Mouse (Mus musculus) neural tube, embryonic 11.5 days (tissue): ENCODE measurements around the gene Ifitm1. TPM values are rescaled to one million over a fixed set of nuclear protein-coding genes. Genes with fewer than 3 reads are reported as not detected.

ENCODE experiments used
- ATAC-seq: fragments of 200-750 bp; cut with Nextera tagmentation; 2 replicates; pipeline ENCODE4 v1.8.0; 2017; ENCODE audit warnings: moderate number of reproducible peaks, mild to moderate bottlenecking, moderate TSS enrichment, moderate library complexity; ENCODE audit not compliant: insufficient read depth, low FRiP score, low TSS enrichment
- DNase-seq: peaks from one replicate; pipeline ENCODE4 v3.0.0-alpha.2; 2015; ENCODE audit warnings: low spot score
- H3K27ac ChIP-seq: fragments of 300-500 bp; sonication (generic); 2 replicates; pipeline ENCODE4 v1.5.1; 2014; ENCODE audit warnings: low read depth, mild to moderate bottlenecking, low read length
- H3K27me3 ChIP-seq: fragments of 300-500 bp; sonication (generic); 2 replicates; pipeline ENCODE4 v1.6.1; 2014; ENCODE audit warnings: mild to moderate bottlenecking, low read length, mixed read lengths; ENCODE audit not compliant: control insufficient read depth, insufficient read depth
- H3K36me3 ChIP-seq: fragments of 300-500 bp; sonication (generic); 2 replicates; pipeline ENCODE4 v1.6.1; 2014; ENCODE audit warnings: mild to moderate bottlenecking, low read length, moderate library complexity, mixed read lengths; ENCODE audit not compliant: control insufficient read depth, insufficient read depth
- H3K4me1 ChIP-seq: fragments of 300-500 bp; sonication (generic); 2 replicates; pipeline ENCODE4 v1.6.1; 2014; ENCODE audit warnings: low read length, mixed read lengths; ENCODE audit not compliant: control insufficient read depth, insufficient read depth
- H3K4me2 ChIP-seq: fragments of 300-500 bp; sonication (generic); 2 replicates; pipeline ENCODE4 v1.6.1; 2014; ENCODE audit warnings: low read depth, mild to moderate bottlenecking, moderate library complexity
- H3K4me3 ChIP-seq: fragments of 300-500 bp; sonication (generic); 2 replicates; pipeline ENCODE4 v1.5.1; 2014; ENCODE audit warnings: low read depth, low read length
- H3K9ac ChIP-seq: fragments of 300-500 bp; sonication (generic); 2 replicates; pipeline ENCODE4 v1.6.1; 2014; ENCODE audit warnings: mild to moderate bottlenecking, low read length
- H3K9me3 ChIP-seq: fragments of 300-500 bp; sonication (generic); 2 replicates; pipeline ENCODE4 v1.6.1; 2016; ENCODE audit warnings: low read length; ENCODE audit not compliant: control insufficient read depth
- WGBS: fragments of 180-500 bp; shearing (Covaris S2); extraction: QIAGEN DNeasy Blood & Tissue Kit; methylation state at CpG from one replicate; pipeline ENCODE4 v1.1.7; 2014; 5-methylcytosine and 5-hydroxymethylcytosine counted together
- polyA plus RNA-seq: library from polyadenylated mRNA; unstranded; fragments of >200 nt; fragmentation: Nextera tagmentation; extraction: Ambion mirVana; gene quantifications from 2 replicates; pipeline ENCODE4 v1.2.1, GENCODE M21; 2014

The Ifitm1 gene
- polyA plus RNA-seq, 1 experiment from 2014 or later = 8.3 TPM

DNA sequence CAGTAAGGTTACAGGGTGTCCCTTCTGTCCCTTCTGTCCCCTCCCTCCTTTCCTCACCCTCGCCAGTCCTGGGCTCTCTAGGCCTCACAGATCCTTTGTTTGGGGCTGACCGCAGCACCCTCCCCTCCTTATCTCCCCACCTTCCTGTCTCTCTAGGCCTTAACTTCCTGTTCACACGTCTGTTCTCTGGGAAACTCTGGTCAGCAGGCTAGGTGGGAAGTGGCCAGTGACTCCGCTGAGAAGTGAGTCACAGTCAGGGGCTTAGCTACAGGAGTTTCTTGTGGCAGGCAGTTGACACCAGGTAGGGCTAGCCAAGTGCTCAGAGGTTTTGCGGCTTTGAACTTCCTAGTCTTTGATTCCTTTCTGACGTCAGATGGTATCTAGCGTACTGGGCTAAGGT lies 20.0 kb upstream of the Ifitm1 start:
- Histone ChIP-seq H3K27ac (no peak overlapping the region), H3K36me3 (peaks cover 2% of the 10 kb centered on the region; the same call in 1 of the 2 replicates), H3K4me1 (peaks cover 9% of the 10 kb centered on the region), H3K27me3 (no peaks in the 10 kb centered on the region), H3K4me3 (no peak overlapping the region), H3K9ac (no peak overlapping the region), H3K4me2 (no peak overlapping the region), H3K9me3 (no peaks in the 10 kb centered on the region)
- ATAC-seq (no peak), DNase-seq (no peak)
- WGBS = 64% methylated on average over 7 of the region's 7 CpGs

DNA sequence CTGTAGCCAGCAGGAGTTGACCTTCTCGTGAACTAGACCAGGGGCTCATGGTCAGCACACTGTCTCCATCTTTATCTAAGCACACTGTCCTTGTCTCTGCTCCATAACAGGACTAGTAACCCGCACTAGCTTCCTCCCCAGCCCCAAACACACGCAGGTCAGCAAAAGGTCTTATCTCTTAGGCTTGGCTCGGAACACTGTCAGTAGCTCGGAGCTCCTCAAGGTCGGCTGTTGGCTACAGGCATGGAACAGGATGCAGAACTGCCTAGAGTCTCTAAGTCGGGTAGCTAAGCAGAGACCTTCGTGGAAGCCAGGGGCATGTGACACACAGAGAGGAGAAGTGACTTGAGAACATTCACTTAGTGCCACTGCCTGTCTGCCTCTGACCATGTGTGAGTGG lies 18.9 kb upstream of the Ifitm1 start:
- Histone ChIP-seq H3K27ac (no peak overlapping the region), H3K36me3 (peaks cover 2% of the 10 kb centered on the region; the same call in 1 of the 2 replicates), H3K9me3 (no peaks in the 10 kb centered on the region), H3K4me3 (no peak overlapping the region), H3K4me2 (no peak overlapping the region), H3K27me3 (no peaks in the 10 kb centered on the region), H3K9ac (no peak overlapping the region), H3K4me1 (0 out of 2 replicates have a peak, but pooled peaks cover 7% of the 10 kb centered on the region)
- 91% methylated on average over 8 of the region's 8 CpGs for WGBS
- no peak for DNase-seq
- ATAC-seq = no peak

DNA sequence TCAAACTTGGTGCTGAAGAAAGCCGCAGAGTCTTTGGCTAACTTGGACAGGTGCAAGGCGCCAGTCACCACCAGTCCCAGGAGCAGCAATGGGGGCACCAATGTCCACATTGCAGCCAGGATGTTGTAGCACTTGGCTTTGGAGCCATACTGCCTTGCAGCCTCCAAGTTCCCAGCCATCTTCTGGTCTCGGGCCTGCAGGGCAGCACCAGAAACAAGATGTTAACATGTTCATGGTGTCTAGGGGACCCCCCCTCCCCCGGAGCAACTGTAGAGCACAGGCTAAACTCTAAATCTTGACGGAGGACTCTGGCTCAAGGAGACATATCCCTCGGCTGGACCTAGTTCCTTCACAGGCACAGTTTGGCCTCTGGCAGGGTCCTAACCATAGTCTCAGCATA lies 17.8 kb upstream of the Ifitm1 start:
- Histone ChIP-seq H3K27me3 (no peaks in the 10 kb centered on the region), H3K4me2 (no peak overlapping the region), H3K36me3 (peaks cover 2% of the 10 kb centered on the region; the same call in 1 of the 2 replicates), H3K4me1 (0 out of 2 replicates have a peak, but pooled peaks cover 7% of the 10 kb centered on the region), H3K9me3 (no peaks in the 10 kb centered on the region), H3K27ac (no peak overlapping the region), H3K4me3 (no peak overlapping the region), H3K9ac (no peak overlapping the region)
- 90% methylated on average over 6 of the region's 6 CpGs for WGBS
- ATAC-seq (no peak), DNase-seq (no peak)

DNA sequence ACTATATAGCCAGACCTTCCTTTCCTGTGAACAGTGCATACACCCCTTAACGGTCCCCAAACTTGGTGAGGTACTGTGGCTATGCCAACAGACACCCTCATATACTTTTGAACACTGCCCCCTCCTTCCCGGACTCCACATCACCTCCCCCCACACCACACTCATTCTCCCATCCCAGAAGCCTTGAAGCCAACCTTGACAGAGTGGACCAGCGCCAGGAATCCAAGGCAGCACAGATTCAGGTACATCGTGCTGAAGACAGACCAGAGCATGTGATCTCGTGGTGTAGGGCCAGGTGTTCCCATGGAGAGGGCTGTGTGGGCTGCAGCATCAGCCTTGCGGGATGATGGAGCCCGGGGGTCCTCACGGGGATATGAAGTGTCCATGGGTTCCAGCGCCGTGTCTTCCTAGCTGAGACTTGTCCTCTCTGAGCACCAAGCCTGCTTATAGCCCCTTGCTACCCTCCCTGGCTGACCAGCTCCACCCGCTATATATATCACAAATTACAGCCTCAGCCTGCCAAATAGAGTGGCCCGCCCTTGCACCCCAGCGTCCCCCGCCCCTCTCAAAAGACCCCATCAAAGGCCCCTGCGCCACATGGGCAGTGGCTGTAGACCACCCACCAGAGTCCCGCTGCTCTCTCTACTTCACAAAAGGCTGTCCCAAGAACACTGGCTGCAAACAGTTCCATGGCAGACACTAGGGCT lies 17.0 kb upstream of the Ifitm1 start, which contains the start of gene Ifitm5:
Gene Ifitm5 (minus strand): TSS at position 468 of the 707 bp plus-strand sequence.
- no peak for ATAC-seq
- Histone ChIP-seq H3K27ac (no peak within 1 kb of the TSS), H3K4me1 (0 out of 2 replicates have a peak, but pooled peaks cover 7% of the 10 kb centered on the region), H3K4me3 (no peak within 1 kb of the TSS), H3K27me3 (no peaks in the 10 kb centered on the region), H3K9me3 (no peaks in the 10 kb centered on the region), H3K36me3 (peaks cover 2% of the 10 kb centered on the region; the same call in 1 of the 2 replicates), H3K9ac (no peak within 1 kb of the TSS), H3K4me2 (no peak within 1 kb of the TSS)
- WGBS = 51% methylated on average over 16 of the region's 16 CpGs
- no peak for DNase-seq

DNA sequence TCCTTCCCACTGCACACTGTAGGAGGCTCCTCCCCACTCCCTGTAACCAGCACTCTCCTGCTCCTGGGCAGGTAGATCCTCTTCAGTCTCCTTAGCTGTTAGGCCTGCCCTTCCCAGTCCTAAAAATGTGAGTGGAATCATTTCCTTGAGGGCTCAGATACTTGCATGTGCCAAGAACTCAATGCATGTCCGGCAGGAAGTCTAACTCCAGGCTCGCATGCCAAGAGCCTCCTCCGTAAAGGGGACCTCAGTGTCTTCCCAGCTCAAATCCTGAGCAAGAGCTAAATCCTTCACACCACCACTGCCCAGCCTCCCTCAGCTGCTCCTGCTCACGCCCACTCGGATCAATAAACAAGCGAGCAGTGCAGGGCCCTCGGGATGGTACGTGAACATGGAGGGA lies 16.0 kb upstream of the Ifitm1 start:
- Histone ChIP-seq H3K9me3 (no peaks in the 10 kb centered on the region), H3K4me3 (no peak overlapping the region), H3K27ac (no peak overlapping the region), H3K4me2 (no peak overlapping the region), H3K4me1 (0 out of 2 replicates have a peak, but pooled peaks cover 7% of the 10 kb centered on the region), H3K27me3 (no peaks in the 10 kb centered on the region), H3K36me3 (peaks cover 2% of the 10 kb centered on the region; the same call in 1 of the 2 replicates), H3K9ac (no peak overlapping the region)
- WGBS = 36% methylated on average over 8 of the region's 8 CpGs
- ATAC-seq = no peak; the same call in none of the 2 replicates
- DNase-seq = no peak

DNA sequence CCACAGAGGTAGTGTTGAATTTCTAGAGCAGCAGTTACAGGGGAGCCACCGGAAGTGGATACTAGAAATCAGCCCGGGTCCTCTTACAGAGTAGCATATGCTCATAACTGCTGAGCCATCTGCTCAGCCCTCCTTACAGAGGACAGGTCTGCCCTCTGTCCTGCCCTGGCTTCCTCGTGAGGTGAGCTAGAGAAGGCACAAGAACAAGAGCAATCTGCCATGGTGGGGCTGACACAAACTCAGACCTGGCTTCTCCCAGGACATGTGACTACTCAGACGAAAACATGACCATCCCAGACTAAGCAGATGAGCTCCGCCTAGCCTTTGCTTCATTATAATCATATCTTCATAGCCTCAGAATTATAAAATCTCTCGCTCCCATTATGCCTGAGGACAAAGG lies 15.3 kb upstream of the Ifitm1 start:
- no peak for DNase-seq
- Histone ChIP-seq H3K27me3 (no peaks in the 10 kb centered on the region), H3K4me2 (no peak overlapping the region), H3K27ac (no peak overlapping the region), H3K9me3 (no peaks in the 10 kb centered on the region), H3K4me1 (0 out of 2 replicates have a peak, but pooled peaks cover 7% of the 10 kb centered on the region), H3K9ac (no peak overlapping the region), H3K36me3 (peaks cover 2% of the 10 kb centered on the region; the same call in 1 of the 2 replicates), H3K4me3 (no peak overlapping the region)
- no peak for ATAC-seq
- WGBS = 68% methylated on average over 6 of the region's 6 CpGs

DNA sequence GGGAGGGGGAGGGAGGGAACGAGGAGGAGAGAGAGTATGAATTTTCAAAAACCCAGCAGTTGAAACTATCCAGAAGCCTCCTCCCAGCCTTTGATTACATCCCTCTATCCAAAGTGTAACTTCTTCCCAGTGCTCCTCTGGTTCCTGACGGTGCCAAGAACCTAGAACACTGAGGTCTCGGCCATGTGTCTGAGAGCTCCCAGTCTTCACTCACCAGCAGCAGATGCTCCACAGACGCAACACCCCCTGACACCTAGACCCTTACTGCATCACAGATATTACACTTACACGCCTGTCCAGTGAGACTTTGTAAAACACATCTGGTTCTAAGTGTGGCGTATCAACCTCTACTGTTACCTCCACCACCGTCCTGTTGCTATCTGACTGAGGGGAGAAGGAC lies 14.6 kb upstream of the Ifitm1 start:
- Histone ChIP-seq H3K4me1 (0 out of 2 replicates have a peak, but pooled peaks cover 7% of the 10 kb centered on the region), H3K9me3 (no peaks in the 10 kb centered on the region), H3K27ac (no peak overlapping the region), H3K4me2 (no peak overlapping the region), H3K27me3 (no peaks in the 10 kb centered on the region), H3K9ac (no peak overlapping the region), H3K4me3 (no peak overlapping the region), H3K36me3 (peaks cover 2% of the 10 kb centered on the region; the same call in 1 of the 2 replicates)
- WGBS = 82% methylated on average over 7 of the region's 7 CpGs
- DNase-seq (no peak), ATAC-seq (no peak)

DNA sequence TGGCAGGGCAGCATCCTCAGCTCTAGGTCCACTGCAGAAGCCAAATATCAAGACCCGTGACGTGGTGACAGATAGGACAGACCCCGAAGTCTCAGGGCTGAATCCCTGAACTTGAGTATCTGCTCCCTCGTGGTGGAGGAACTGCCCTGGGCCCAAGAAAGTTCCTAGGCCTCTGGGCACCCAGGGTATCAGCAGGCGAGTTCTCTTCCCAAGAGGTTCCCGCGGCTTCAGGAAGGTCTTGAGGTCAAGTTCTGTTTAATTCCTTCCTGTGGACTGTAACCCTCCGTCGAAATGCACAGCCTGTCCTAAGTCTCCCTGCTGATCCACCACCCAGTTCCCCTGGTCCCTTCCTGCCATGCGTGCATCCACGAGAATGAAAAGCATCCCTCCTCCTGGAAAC lies 13.9 kb upstream of the Ifitm1 start:
- no peak for DNase-seq
- no peaks in the 10 kb centered on the region for H3K27me3 ChIP-seq
- ATAC-seq = no peak
- H3K4me3 ChIP-seq = no peak overlapping the region
- H3K9me3 ChIP-seq = no peaks in the 10 kb centered on the region
- WGBS = 83% methylated on average over 11 of the region's 11 CpGs
- 0 out of 2 replicates have a peak, but pooled peaks cover 7% of the 10 kb centered on the region for H3K4me1 ChIP-seq
- no peak overlapping the region for H3K4me2 ChIP-seq
- no peak overlapping the region for H3K27ac ChIP-seq
- no peaks in the 10 kb centered on the region; the same call in 1 of the 2 replicates for H3K36me3 ChIP-seq
- no peak overlapping the region for H3K9ac ChIP-seq
